Mouse (Mus musculus) ES-E14 (cell line): ENCODE data around the gene Moxd1. TPM values are rescaled to one million over a fixed set of nuclear protein-coding genes. Genes with fewer than 3 reads are reported as not detected.

Experiments
- DNase-seq: peaks from one replicate; pipeline ENCODE4 v3.0.0-alpha.2; 2013; ENCODE audit warnings: low read depth, low spot score
- H3K27ac ChIP-seq: 2 replicates; pipeline ENCODE4 v1.5.1; 2012; ENCODE audit warnings: low read depth, mild to moderate bottlenecking, low read length, moderate library complexity, mixed read lengths; ENCODE audit not compliant: poor library complexity, insufficient read depth, severe bottlenecking
- H3K36me3 ChIP-seq: 2 replicates; pipeline ENCODE4 v1.6.1; 2012; ENCODE audit warnings: mild to moderate bottlenecking, low read length, moderate library complexity, mixed read lengths; ENCODE audit not compliant: control insufficient read depth, poor library complexity, insufficient read depth, severe bottlenecking
- H3K4me1 ChIP-seq, 2 experiments: fragments of 150-350 bp in 1 of 2; sonication (generic) in 1 of 2; 2 replicates each; pipeline ENCODE4 v1.6.1; 2012; ENCODE audit warnings: low read length in 2 of 2, mild to moderate bottlenecking in 1 of 2, mixed read lengths in 1 of 2; ENCODE audit not compliant: control insufficient read depth in 2 of 2, insufficient read depth in 2 of 2, poor library complexity in 1 of 2
- H3K4me3 ChIP-seq, 2 experiments: fragments of 150-350 bp in 1 of 2; sonication (generic) in 1 of 2; 2 replicates each; pipeline ENCODE4 v1.5.1; 2012; ENCODE audit warnings: low read length in 2 of 2, low read depth in 1 of 2, mild to moderate bottlenecking in 1 of 2, mixed read lengths in 1 of 2; ENCODE audit not compliant: insufficient read depth in 1 of 2, poor library complexity in 1 of 2, severe bottlenecking in 1 of 2
- H3K9ac ChIP-seq: 2 replicates; pipeline ENCODE4 v1.6.1; 2012; ENCODE audit warnings: low read depth, mild to moderate bottlenecking, low read length, mixed read lengths; ENCODE audit not compliant: poor library complexity, insufficient read depth, severe bottlenecking
- H3K9me3 ChIP-seq: fragments of 150-350 bp; sonication (generic); 2 replicates; pipeline ENCODE4 v1.6.1; 2012; ENCODE audit warnings: low read depth, mild to moderate bottlenecking, low read length; ENCODE audit not compliant: control insufficient read depth, insufficient read depth
- CHD2 ChIP-seq: IDR thresholded peaks from 2 replicates; pipeline ENCODE4 v1.6.1; 2014; ENCODE audit warnings: mild to moderate bottlenecking, low read depth, low read length, inconsistent platforms
- HCFC1 ChIP-seq: IDR thresholded peaks from 2 replicates; pipeline ENCODE4 v1.6.1; 2012; ENCODE audit warnings: low read length, inconsistent platforms, borderline replicate concordance; ENCODE audit not compliant: insufficient read depth
- MAFK ChIP-seq: IDR thresholded peaks from 2 replicates; pipeline ENCODE4 v1.6.1; 2014; ENCODE audit warnings: mild to moderate bottlenecking, low read depth, low read length, inconsistent platforms; ENCODE audit not compliant: insufficient read depth
- ZC3H11A ChIP-seq: IDR thresholded peaks from 2 replicates; pipeline ENCODE4 v1.6.1; 2012; ENCODE audit warnings: low read depth, mild to moderate bottlenecking, inconsistent platforms, low read length, borderline replicate concordance
- ZNF384 ChIP-seq: IDR thresholded peaks from 2 replicates; pipeline ENCODE4 v1.6.1; 2012; ENCODE audit warnings: low read depth, low read length, inconsistent platforms
- in situ Hi-C, 2 experiments: fragments of 600-800 bp; cut with MboI; formaldehyde crosslinking; loops; one replicate each; pipeline ENCODE4 v1.15.1; 2025; ENCODE audit warnings: low sequenced_read_pairs in 2 of 2, inconsistent platforms in 1 of 2; ENCODE audit not compliant: unreplicated experiment in 2 of 2
- total RNA-seq: library from RNA; depleted of rRNA; stranded (reverse); fragments of 300-350 nt; gene quantifications from 2 replicates; pipeline ENCODE4 v1.2.3, GENCODE M21; 2012

The Moxd1 gene
- total RNA-seq, 1 experiment: 2.9 TPM

GRCm38 (mm10) chr10:24222911-24223310 lies 406 bp upstream of the Moxd1 start:
- in situ Hi-C loops: no loop called here
- H3K9me3 ChIP-seq: no peaks in the 10 kb centered on the region
- DNase-seq: no peak
- H3K36me3 ChIP-seq: no peaks in the 10 kb centered on the region
- TF ChIP-seq ZC3H11A: no peak
- no peak for TF ChIP-seq HCFC1
- TF ChIP-seq ZNF384: no peak
- no peak for TF ChIP-seq CHD2
- no peak for TF ChIP-seq MAFK
- no peaks in the 10 kb centered on the region; a peak in 1 of 4 replicates for H3K4me1 ChIP-seq
- H3K4me3 ChIP-seq: peak overlapping the region; percentile 71 to 75
- no peak overlapping the region for H3K9ac ChIP-seq
- H3K27ac ChIP-seq: no peak overlapping the region

GRCm38 (mm10) chr10:24224591-24224990 lies 1.3 kb downstream of the Moxd1 start:
- Histone ChIP-seq H3K36me3 (no peaks in the 10 kb centered on the region), H3K4me3 (no peak overlapping the region), H3K4me1 (no peaks in the 10 kb centered on the region; a peak in 1 of 4 replicates), H3K27ac (no peak overlapping the region), H3K9ac (no peak overlapping the region), H3K9me3 (no peaks in the 10 kb centered on the region)
- TF ChIP-seq MAFK: no peak
- no peak for TF ChIP-seq ZC3H11A
- no peak for TF ChIP-seq CHD2
- TF ChIP-seq ZNF384: no peak
- TF ChIP-seq HCFC1: no peak
- no peak for DNase-seq
- in situ Hi-C loops: no loop called here

GRCm38 (mm10) chr10:24228318-24229183 lies 5.2 kb downstream of the Moxd1 start:
- no peak overlapping the region for H3K27ac ChIP-seq
- no peaks in the 10 kb centered on the region; a peak in 1 of 4 replicates for H3K4me1 ChIP-seq
- no peaks in the 10 kb centered on the region for H3K36me3 ChIP-seq
- no peaks in the 10 kb centered on the region for H3K9me3 ChIP-seq
- TF ChIP-seq MAFK (no peak), HCFC1 (no peak), ZNF384 (no peak), ZC3H11A (no peak), CHD2 (no peak)
- DNase-seq: no peak
- no peak overlapping the region for H3K4me3 ChIP-seq
- in situ Hi-C loops: no loop called here
- no peak overlapping the region for H3K9ac ChIP-seq

DNA sequence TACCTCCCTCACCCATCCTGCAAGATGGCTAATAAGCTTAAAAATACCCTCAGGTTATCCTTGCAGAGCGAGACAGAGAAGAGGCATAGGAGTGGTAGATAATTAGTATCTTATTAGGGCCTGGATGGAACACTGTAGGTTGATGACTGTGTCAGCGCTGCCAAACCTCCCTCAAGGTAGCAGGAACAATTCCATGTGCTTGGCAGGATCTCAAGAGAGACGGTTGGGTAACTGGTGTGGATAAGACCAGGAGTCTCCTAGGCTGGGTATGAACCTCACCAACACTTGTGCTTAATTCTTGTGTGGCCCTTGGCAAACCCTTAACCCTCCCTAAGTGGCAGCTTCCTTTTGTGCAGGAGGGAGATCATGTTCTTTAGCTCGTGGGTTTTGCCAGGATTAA lies 9.0 kb downstream of the Moxd1 start:
- in situ Hi-C loops: no loop called here
- Histone ChIP-seq H3K36me3 (no peaks in the 10 kb centered on the region), H3K9ac (no peak overlapping the region), H3K4me3 (no peak overlapping the region), H3K9me3 (no peaks in the 10 kb centered on the region), H3K27ac (no peak overlapping the region), H3K4me1 (no peaks in the 10 kb centered on the region)
- no peak for DNase-seq
- no peak for TF ChIP-seq MAFK
- TF ChIP-seq ZNF384: no peak
- TF ChIP-seq HCFC1: no peak
- TF ChIP-seq CHD2: no peak
- TF ChIP-seq ZC3H11A: no peak
